Mouse (Mus musculus): ENCODE data around the gene Purb. TPM values are rescaled to one million over a fixed set of nuclear protein-coding genes. Genes with fewer than 3 reads are reported as not detected.

Gene Purb
- 8.7 and 12.1 TPM in 2 replicates for polyA plus RNA-seq (2014; fragmentation: Nextera tagmentation; extraction: Ambion mirVana)

DNA sequence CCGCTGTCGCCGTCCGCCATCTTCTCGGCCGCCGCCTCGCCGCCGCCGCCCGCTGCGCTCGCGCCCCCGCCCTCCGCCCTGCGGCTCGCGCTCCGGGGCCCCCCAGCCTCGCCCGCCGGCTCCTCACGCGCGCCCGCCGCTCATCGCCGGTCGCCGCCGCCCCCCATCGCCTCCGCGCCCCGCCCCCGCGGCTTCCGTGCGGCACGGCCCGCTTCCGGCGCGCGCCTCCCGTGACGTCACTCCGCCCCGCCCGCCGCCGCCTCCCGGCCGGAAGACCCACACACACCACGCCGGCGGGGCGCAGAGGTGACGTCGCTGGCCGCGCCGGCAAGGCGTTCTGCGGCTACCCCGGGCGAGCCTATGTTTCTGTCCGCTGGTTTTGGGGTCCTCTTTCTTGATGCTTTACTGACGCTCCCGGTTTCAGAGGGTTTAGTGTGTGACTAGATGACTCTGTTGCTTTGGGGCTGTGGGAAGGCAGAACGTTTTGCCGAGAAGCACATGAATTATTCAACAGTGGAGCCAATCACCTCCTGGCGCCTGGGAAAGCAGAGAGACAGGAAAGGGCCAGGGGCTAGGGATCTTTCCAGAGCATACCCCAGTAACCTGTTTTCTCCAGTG is at the start of gene Purb:
Purb (minus strand) TSS at position 51 of the 618 bp plus-strand sequence.
- Histone ChIP-seq H3K4me1 (ENCODE audit: control insufficient read depth, insufficient read depth, low read length) (peaks cover 27% of the 10 kb centered on the region), H3K4me3 (ENCODE audit: low read depth, low read length) (peak within 1 kb of the TSS; percentile 96), H3K9me3 (replicated peaks; ENCODE audit: control insufficient read depth, low read length) (no peaks in the 10 kb centered on the region), H3K4me2 (ENCODE audit: low read length) (peak within 1 kb of the TSS; percentile 98), H3K27me3 (replicated peaks; ENCODE audit: control insufficient read depth, insufficient read depth, low read length) (no peaks in the 10 kb centered on the region), H3K36me3 (ENCODE audit: control insufficient read depth, insufficient read depth, low read length) (peaks cover 2% of the 10 kb centered on the region; the same call in 1 of the 2 replicates), H3K27ac (ENCODE audit: low read depth, low read length) (peak within 1 kb of the TSS; percentile 95), H3K9ac (ENCODE audit: low read length) (peak within 1 kb of the TSS; percentile 80)
- ATAC-seq (peak; percentile 96), DNase-seq (ENCODE audit: low spot score) (peak; percentile 93)
- under 1% methylated on average over 36 of the region's 76 CpGs for WGBS

DNA sequence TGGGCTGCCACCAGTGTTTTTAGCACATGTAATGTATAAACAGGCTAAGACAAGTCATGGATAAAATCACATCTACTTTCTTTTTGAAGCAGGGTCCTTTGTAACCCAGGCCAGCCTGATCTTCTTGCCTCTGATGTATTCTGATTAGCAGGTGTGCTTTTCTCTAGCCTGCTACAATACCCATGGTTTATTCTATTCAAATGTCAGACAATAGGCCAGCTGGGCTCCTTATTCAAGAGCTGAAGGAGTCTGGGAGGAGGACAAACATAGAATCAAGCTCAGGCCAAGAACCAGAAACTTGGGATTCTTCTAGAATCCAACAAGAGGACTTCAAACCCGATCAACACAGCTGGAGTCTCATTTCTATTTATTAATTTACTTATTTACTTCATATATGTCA is 49.5 kb upstream of the Purb start:
- H3K4me2 ChIP-seq (ENCODE audit: low read length), result no peak overlapping the region
- H3K27me3 ChIP-seq (replicated peaks; ENCODE audit: control insufficient read depth, insufficient read depth, low read length), result no peaks in the 10 kb centered on the region
- H3K27ac ChIP-seq (ENCODE audit: low read depth, low read length), result no peak overlapping the region
- DNase-seq (ENCODE audit: low spot score), result no peak
- 43% methylated on average over 1 of the region's 1 CpGs for WGBS
- no peak overlapping the region for H3K9ac ChIP-seq (ENCODE audit: low read length)
- no peak for ATAC-seq
- H3K36me3 ChIP-seq (ENCODE audit: control insufficient read depth, insufficient read depth, low read length), result peaks cover 23% of the 10 kb centered on the region
- H3K4me1 ChIP-seq (ENCODE audit: control insufficient read depth, insufficient read depth, low read length), result no peaks in the 10 kb centered on the region; the same call in 1 of the 2 replicates
- H3K9me3 ChIP-seq (replicated peaks; ENCODE audit: control insufficient read depth, low read length), result no peaks in the 10 kb centered on the region
- H3K4me3 ChIP-seq (ENCODE audit: low read depth, low read length), result no peak overlapping the region

DNA sequence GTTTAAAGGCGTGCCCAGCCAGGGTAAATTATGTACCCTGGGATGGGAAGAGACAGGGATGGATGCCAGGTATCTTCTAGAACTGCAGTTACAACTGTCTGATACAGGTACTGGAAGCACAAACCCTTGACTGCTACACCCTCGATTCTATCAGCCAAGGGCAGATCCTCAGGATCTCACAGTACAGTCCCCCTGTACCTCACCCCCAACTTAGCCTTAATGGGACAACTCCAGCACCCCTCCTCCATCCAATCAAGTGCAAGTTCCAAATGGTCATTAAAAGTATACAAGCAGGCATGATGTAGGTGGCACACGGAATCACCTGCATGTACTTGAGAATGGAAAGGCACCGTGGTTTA is 49.1 kb upstream of the Purb start:
- peaks cover 23% of the 10 kb centered on the region for H3K36me3 ChIP-seq (ENCODE audit: control insufficient read depth, insufficient read depth, low read length)
- H3K27ac ChIP-seq (ENCODE audit: low read depth, low read length), result no peak overlapping the region
- no peaks in the 10 kb centered on the region; the same call in 1 of the 2 replicates for H3K4me1 ChIP-seq (ENCODE audit: control insufficient read depth, insufficient read depth, low read length)
- H3K4me3 ChIP-seq (ENCODE audit: low read depth, low read length), result no peak overlapping the region
- WGBS, result 84% methylated on average over 4 of the region's 4 CpGs
- H3K27me3 ChIP-seq (replicated peaks; ENCODE audit: control insufficient read depth, insufficient read depth, low read length), result no peaks in the 10 kb centered on the region
- no peak for DNase-seq (ENCODE audit: low spot score)
- no peak for ATAC-seq
- no peak overlapping the region for H3K9ac ChIP-seq (ENCODE audit: low read length)
- no peaks in the 10 kb centered on the region for H3K9me3 ChIP-seq (replicated peaks; ENCODE audit: control insufficient read depth, low read length)
- no peak overlapping the region for H3K4me2 ChIP-seq (ENCODE audit: low read length)

DNA sequence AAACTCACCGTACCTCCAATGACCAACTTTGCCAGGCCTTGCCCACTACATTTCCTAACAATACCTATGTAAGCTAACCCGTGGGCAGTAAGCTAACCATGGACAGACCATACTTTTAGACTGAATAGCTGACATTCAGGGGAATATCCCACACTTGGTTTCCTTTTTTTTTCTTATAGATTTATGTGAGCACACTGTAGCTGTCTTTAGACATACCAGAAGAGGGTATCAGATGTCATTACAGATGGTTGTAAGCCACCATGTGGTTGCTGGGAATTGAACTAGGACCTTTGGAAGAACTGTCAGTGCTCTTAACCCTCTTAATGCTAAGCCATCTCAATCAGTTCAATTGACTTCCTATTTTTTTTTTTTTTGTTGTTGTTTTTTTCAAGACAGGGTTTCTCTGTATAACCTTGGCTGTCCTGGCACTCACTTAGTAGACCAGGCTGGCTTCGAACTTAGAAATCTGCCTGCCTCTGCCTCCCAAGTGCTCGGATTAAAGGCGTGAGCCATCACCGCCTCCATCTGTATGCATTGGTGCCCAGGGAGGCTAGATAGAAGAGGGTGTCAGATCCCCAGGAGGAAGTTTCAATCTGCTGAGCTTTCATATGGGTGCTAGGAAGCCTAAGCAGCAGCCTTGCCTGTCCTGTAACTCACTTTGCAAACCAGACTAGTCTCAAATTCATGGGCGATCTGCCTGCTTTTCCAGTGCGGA is 48.6 kb upstream of the Purb start:
- WGBS, result 89% methylated on average over 8 of the region's 8 CpGs
- Histone ChIP-seq H3K4me3 (ENCODE audit: low read depth, low read length) (no peak overlapping the region), H3K9ac (ENCODE audit: low read length) (no peak overlapping the region), H3K27ac (ENCODE audit: low read depth, low read length) (no peak overlapping the region), H3K4me1 (ENCODE audit: control insufficient read depth, insufficient read depth, low read length) (no peaks in the 10 kb centered on the region; the same call in 1 of the 2 replicates), H3K27me3 (replicated peaks; ENCODE audit: control insufficient read depth, insufficient read depth, low read length) (no peaks in the 10 kb centered on the region), H3K36me3 (ENCODE audit: control insufficient read depth, insufficient read depth, low read length) (peaks cover 23% of the 10 kb centered on the region), H3K4me2 (ENCODE audit: low read length) (no peak overlapping the region), H3K9me3 (replicated peaks; ENCODE audit: control insufficient read depth, low read length) (no peaks in the 10 kb centered on the region)
- ATAC-seq, result no peak
- DNase-seq (ENCODE audit: low spot score), result no peak

DNA sequence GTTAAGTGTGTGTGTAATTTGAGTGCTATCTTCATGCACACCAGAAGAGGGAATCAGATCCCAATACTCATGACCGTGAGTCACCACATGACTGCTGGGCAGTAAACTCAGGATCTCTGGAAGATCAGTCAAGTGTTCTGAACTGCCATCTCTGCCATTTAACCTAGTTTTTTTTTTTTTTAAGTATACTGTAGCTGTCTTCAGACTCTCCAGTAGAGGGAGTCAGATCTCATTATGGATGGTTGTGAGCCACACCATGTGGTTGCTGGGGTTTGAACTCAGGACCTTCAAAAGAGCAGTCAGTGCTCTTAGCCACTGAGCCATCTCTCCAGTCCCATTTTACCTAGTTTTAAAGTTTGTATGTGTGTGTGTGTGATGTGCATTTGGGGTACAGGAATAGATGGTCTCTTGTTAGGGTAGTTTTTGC is 48.0 kb upstream of the Purb start:
- ATAC-seq, result no peak

DNA sequence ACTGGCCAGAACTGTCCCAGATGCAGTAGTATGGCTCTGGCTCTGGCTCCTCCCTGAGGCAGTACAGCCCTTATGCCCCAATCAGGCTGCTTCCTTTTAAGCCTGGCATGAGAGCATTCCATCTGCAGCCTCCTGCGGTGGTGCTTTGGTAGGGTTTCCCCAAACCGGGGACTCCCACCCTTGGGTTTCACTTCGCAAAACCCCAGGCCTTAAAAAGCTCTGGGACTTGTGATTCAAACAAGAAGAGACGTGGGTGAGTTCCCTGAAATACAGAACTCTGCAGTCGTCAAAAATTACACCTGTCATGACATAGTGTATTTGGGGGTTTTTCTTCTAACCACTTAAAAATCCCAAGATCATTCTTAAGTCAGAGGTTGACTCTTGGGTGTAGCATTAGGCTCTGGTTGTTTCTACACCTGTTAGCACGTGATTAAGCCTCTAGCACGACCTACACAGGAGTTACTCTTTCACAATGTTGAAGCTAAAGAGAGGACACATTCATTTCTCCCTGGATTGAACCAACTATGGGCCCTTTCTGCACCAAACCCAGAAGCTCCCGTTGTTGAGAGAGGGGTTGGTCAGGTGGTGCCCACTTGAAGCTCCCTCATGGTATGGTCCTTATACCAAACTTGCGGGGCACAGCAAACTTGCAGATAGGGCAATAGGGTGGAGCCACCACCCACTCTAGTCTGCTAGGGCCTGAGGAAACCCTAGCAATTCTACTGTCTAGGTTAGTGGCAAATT is 47.2 kb upstream of the Purb start:
- Histone ChIP-seq H3K4me3 (ENCODE audit: low read depth, low read length) (no peak overlapping the region), H3K4me1 (ENCODE audit: control insufficient read depth, insufficient read depth, low read length) (no peaks in the 10 kb centered on the region; the same call in 1 of the 2 replicates), H3K4me2 (ENCODE audit: low read length) (no peak overlapping the region), H3K36me3 (ENCODE audit: control insufficient read depth, insufficient read depth, low read length) (peaks cover 23% of the 10 kb centered on the region), H3K9ac (ENCODE audit: low read length) (no peak overlapping the region), H3K27ac (ENCODE audit: low read depth, low read length) (no peak overlapping the region), H3K27me3 (replicated peaks; ENCODE audit: control insufficient read depth, insufficient read depth, low read length) (no peaks in the 10 kb centered on the region), H3K9me3 (replicated peaks; ENCODE audit: control insufficient read depth, low read length) (no peaks in the 10 kb centered on the region)
- WGBS, result 80% methylated on average over 9 of the region's 9 CpGs
- DNase-seq (ENCODE audit: low spot score) (no peak), ATAC-seq (no peak)

More for the DNA sequence above, 48.0 kb upstream of the Purb start:
- DNase-seq (ENCODE audit: low spot score), result no peak
- Histone ChIP-seq H3K4me1 (ENCODE audit: control insufficient read depth, insufficient read depth, low read length) (no peaks in the 10 kb centered on the region; the same call in 1 of the 2 replicates), H3K27ac (ENCODE audit: low read depth, low read length) (no peak overlapping the region), H3K4me2 (ENCODE audit: low read length) (no peak overlapping the region), H3K9ac (ENCODE audit: low read length) (no peak overlapping the region), H3K9me3 (replicated peaks; ENCODE audit: control insufficient read depth, low read length) (no peaks in the 10 kb centered on the region), H3K4me3 (ENCODE audit: low read depth, low read length) (no peak overlapping the region), H3K27me3 (replicated peaks; ENCODE audit: control insufficient read depth, insufficient read depth, low read length) (no peaks in the 10 kb centered on the region), H3K36me3 (ENCODE audit: control insufficient read depth, insufficient read depth, low read length) (peaks cover 23% of the 10 kb centered on the region)
- WGBS, result 44% methylated on average over 1 of the region's 1 CpGs

DNA sequence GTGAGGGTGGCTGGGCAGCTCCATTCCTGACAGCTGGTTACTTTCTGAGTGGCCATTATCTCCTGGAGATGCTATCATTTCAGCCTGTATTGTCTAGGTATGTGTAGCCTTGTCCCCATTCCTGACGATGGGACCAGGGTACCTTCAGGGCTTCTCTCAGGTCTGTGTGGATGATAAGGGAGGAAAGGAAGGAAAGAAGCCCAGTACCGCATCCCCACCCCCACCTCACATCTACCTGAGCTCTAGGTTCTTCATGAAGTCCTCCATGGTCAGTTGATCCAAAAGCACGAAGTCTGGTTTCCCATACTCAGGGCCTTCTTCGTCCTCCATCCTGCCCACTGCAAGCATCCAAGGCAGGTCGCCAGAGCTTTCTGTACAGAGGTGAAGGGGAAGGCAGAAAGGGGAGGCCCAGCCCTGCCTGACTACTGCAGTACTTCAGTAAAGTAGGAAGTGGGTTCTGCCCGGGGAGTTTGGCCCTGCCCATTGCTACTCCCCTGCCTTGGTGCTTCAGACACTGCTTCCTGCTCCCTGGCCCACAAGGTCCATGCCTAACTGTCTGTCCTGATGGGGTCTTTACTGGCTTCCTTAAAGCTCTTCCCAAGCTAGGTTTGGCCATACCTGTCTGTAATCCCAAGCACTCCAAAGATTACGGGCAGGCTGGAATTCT is 44.9 kb upstream of the Purb start, which contains the start of gene Myo1g:
Myo1g (minus strand) TSS at position 459 of the 667 bp plus-strand sequence.
- ATAC-seq, result no peak
- H3K27me3 ChIP-seq (replicated peaks; ENCODE audit: control insufficient read depth, insufficient read depth, low read length), result no peaks in the 10 kb centered on the region
- H3K27ac ChIP-seq (ENCODE audit: low read depth, low read length), result no peak within 1 kb of the TSS
- no peak within 1 kb of the TSS for H3K4me3 ChIP-seq (ENCODE audit: low read depth, low read length)
- no peak for DNase-seq (ENCODE audit: low spot score)
- no peak within 1 kb of the TSS for H3K4me2 ChIP-seq (ENCODE audit: low read length)
- H3K9me3 ChIP-seq (replicated peaks; ENCODE audit: control insufficient read depth, low read length), result no peaks in the 10 kb centered on the region
- peaks cover 13% of the 10 kb centered on the region for H3K36me3 ChIP-seq (ENCODE audit: control insufficient read depth, insufficient read depth, low read length)
- 81% methylated on average over 7 of the region's 7 CpGs for WGBS
- H3K9ac ChIP-seq (ENCODE audit: low read length), result no peak within 1 kb of the TSS
- no peaks in the 10 kb centered on the region for H3K4me1 ChIP-seq (ENCODE audit: control insufficient read depth, insufficient read depth, low read length)

DNA sequence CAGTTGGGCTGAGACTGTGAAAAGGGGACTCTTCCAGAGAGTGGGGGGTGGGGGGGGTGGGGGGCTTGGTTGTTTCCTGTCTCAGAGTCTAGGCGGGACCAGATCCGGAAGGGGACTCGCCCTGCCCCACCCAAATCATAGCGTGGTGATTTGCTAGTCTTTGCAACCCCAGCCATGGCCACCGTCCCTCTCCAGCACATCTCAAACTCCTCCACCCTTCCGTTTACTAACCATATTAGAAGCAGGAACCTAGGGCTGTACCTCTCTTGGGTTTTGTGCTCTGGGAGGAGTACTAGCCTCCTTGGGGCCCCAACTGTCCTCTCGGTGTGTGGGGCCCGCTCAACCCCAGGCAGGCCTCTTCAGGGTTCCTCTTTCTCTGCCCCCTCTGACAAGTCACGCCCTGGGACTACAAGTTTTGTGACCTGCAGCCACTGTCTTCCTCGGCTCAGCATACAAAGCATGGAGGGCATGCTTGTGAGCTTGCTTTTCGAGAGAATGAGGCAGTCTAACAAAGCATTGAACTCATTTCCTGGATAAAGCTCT is 43.8 kb upstream of the Purb start:
- no peaks in the 10 kb centered on the region for H3K27me3 ChIP-seq (replicated peaks; ENCODE audit: control insufficient read depth, insufficient read depth, low read length)
- no peak overlapping the region for H3K27ac ChIP-seq (ENCODE audit: low read depth, low read length)
- no peaks in the 10 kb centered on the region for H3K4me1 ChIP-seq (ENCODE audit: control insufficient read depth, insufficient read depth, low read length)
- no peak overlapping the region for H3K4me3 ChIP-seq (ENCODE audit: low read depth, low read length)
- ATAC-seq (no peak), DNase-seq (ENCODE audit: low spot score) (no peak)
- H3K9ac ChIP-seq (ENCODE audit: low read length), result no peak overlapping the region
- no peak overlapping the region for H3K4me2 ChIP-seq (ENCODE audit: low read length)
- WGBS, result 75% methylated on average over 11 of the region's 11 CpGs
- no peaks in the 10 kb centered on the region for H3K9me3 ChIP-seq (replicated peaks; ENCODE audit: control insufficient read depth, low read length)
- H3K36me3 ChIP-seq (ENCODE audit: control insufficient read depth, insufficient read depth, low read length), result peaks cover 3% of the 10 kb centered on the region

All from forebrain, embryonic 14.5 days (tissue).